Mouse (Mus musculus) liver, embryonic 16.5 days (tissue): ENCODE results near the gene Rnf5. TPM values are rescaled to one million over a fixed set of nuclear protein-coding genes. Genes with fewer than 3 reads are reported as not detected.

ENCODE experiments used
- ATAC-seq: fragments of 200-750 bp; cut with Nextera tagmentation; 2 replicates; pipeline ENCODE4 v1.8.0; 2017; ENCODE audit warnings: low read depth, mild to moderate bottlenecking, moderate number of reproducible peaks, moderate library complexity
- H3K27ac ChIP-seq: fragments of 300-500 bp; sonication (generic); 2 replicates; pipeline ENCODE4 v1.5.1; 2014; ENCODE audit warnings: mild to moderate bottlenecking, low read length
- H3K27me3 ChIP-seq: fragments of 300-500 bp; sonication (generic); 2 replicates; pipeline ENCODE4 v1.6.1; 2014; ENCODE audit warnings: low read depth, low read length, mixed read lengths; ENCODE audit not compliant: control insufficient read depth, insufficient read depth
- H3K36me3 ChIP-seq: fragments of 300-500 bp; sonication (generic); 2 replicates; pipeline ENCODE4 v1.6.1; 2014; ENCODE audit warnings: mild to moderate bottlenecking; ENCODE audit not compliant: control insufficient read depth, insufficient read depth
- H3K4me1 ChIP-seq: fragments of 300-500 bp; sonication (generic); 2 replicates; pipeline ENCODE4 v1.6.1; 2014; ENCODE audit warnings: low read depth, low read length, mixed read lengths; ENCODE audit not compliant: control insufficient read depth
- H3K4me2 ChIP-seq: fragments of 300-500 bp; sonication (generic); 2 replicates; pipeline ENCODE4 v1.6.1; 2014; ENCODE audit warnings: low read depth, low read length, mixed read lengths
- H3K4me3 ChIP-seq: fragments of 300-500 bp; sonication (generic); 2 replicates; pipeline ENCODE4 v1.5.1; 2014; ENCODE audit warnings: low read depth, mild to moderate bottlenecking, low read length
- H3K9ac ChIP-seq: fragments of 300-500 bp; sonication (generic); 2 replicates; pipeline ENCODE4 v1.6.1; 2014; ENCODE audit warnings: low read depth, low read length
- H3K9me3 ChIP-seq: fragments of 300-500 bp; sonication (generic); replicated peaks from 2 replicates; pipeline ENCODE4 v1.6.1; 2016; ENCODE audit warnings: low read length; ENCODE audit not compliant: control insufficient read depth
- WGBS: fragments of 180-500 bp; shearing (Covaris S2); extraction: QIAGEN DNeasy Blood & Tissue Kit; methylation state at CpG from one replicate; pipeline ENCODE4 v1.1.7; 2014; ENCODE audit not compliant: insufficient replicate concordance; 5-methylcytosine and 5-hydroxymethylcytosine counted together
- polyA plus RNA-seq: library from polyadenylated mRNA; unstranded; fragments of >200 nt; fragmentation: Nextera tagmentation; extraction: Ambion mirVana; gene quantifications from 2 replicates; pipeline ENCODE4 v1.2.1, GENCODE M21; 2015

Gene Rnf5
- polyA plus RNA-seq, 1 experiment from 2014 or later: 92.4 TPM

DNA sequence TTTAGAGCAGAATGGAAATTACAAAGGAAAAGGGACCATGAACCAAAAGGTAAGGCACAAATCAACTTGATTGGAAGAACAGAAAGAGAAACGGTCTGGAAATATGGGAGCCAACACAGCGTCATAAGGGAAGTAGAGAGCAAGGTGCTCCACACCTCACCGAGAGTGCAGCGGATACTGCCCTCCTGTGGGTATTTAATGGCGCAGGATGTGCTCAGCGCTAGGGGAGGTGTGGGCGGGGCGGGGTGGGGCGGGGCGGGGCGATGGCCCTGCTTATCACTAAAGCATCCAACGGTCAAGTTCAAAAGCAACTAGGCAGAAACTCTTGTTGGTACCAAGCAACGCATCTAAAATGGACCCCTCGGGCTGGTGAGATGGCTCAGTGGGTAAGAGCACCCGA is 43.6 kb downstream of the Rnf5 start:
- Histone ChIP-seq H3K9me3 (no peaks in the 10 kb centered on the region), H3K9ac (no peak overlapping the region), H3K27ac (no peak overlapping the region), H3K27me3 (no peaks in the 10 kb centered on the region), H3K36me3 (no peaks in the 10 kb centered on the region), H3K4me3 (no peak overlapping the region), H3K4me2 (no peak overlapping the region), H3K4me1 (peaks cover 2% of the 10 kb centered on the region)
- 31% methylated on average over 15 of the region's 15 CpGs for WGBS
- ATAC-seq: 0 out of 2 replicates have a peak, but pooled peaks have one; percentile 32

DNA sequence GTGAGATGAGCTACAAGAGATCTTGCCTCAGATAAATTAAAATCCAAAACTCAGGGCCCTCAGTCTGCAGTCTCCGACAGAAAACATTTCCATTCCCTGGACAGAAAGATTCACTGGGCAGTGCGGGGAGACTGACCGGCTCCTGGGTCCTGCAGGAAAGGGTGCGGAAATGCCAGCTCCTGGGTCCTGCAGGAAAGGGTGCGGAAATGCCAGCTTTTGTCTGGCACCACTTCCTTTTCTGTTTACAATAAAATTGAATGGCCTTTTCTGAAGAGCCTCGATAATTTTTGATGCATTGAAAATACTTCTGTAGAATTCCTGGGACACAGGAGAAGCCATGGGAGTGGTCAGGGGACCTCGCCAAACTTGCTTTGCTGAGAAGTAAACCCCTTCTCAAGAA is 44.4 kb downstream of the Rnf5 start:
- Histone ChIP-seq H3K4me1 (peaks cover 2% of the 10 kb centered on the region), H3K4me3 (no peak overlapping the region), H3K36me3 (no peaks in the 10 kb centered on the region), H3K27ac (no peak overlapping the region), H3K9me3 (no peaks in the 10 kb centered on the region), H3K9ac (no peak overlapping the region), H3K4me2 (no peak overlapping the region), H3K27me3 (no peaks in the 10 kb centered on the region)
- ATAC-seq: no peak
- 73% methylated on average over 7 of the region's 7 CpGs for WGBS

DNA sequence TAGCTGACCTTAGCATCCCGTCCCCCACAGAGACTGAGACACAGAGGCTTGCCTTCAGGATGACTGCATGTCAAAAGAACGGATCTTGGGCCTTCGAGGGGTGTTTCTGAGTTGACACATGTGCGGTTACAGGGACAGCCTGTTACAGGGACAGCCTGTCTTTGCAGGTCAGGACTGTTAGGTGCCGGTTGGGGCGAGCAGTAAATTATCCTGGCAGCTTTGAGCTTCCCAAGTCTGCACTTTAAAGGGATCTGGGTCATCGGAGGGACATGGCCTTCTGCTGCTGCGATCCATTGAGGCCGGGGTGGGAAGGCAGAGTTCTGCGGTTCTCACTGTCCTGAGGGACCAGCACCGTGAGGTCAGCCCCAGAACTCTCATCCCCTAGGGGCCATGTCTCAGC is 46.1 kb downstream of the Rnf5 start:
- Histone ChIP-seq H3K36me3 (no peaks in the 10 kb centered on the region), H3K4me2 (no peak overlapping the region), H3K4me3 (no peak overlapping the region), H3K27me3 (no peaks in the 10 kb centered on the region), H3K9me3 (no peaks in the 10 kb centered on the region), H3K27ac (no peak overlapping the region), H3K9ac (no peak overlapping the region), H3K4me1 (peaks cover 2% of the 10 kb centered on the region)
- ATAC-seq: no peak
- WGBS: 54% methylated on average over 11 of the region's 11 CpGs

DNA sequence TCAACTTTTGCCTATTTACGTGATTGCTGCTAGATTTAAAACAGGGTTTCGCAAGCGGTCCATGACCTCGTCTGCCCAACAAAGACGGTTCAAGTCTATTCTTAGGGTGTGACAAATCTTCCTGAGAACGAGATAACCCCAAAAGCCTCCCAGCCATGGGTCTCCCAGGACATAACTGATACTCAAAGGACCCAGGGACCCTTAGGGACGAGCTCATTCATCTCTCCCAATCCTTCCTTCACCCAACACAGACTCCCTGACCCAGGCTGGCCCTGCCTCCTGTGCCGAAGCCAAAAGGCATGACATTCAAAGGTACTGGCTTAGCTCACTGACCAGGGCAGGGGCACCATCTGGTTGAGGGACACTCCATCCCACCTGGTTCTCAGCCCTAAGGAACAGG is 47.1 kb downstream of the Rnf5 start:
- no peak overlapping the region for H3K9ac ChIP-seq
- H3K4me2 ChIP-seq: no peak overlapping the region
- WGBS: 48% methylated on average over 8 of the region's 8 CpGs
- no peak overlapping the region for H3K27ac ChIP-seq
- ATAC-seq: no peak
- H3K4me1 ChIP-seq: peaks cover 2% of the 10 kb centered on the region; the same call in 1 of the 2 replicates
- no peak overlapping the region for H3K4me3 ChIP-seq
- no peaks in the 10 kb centered on the region for H3K36me3 ChIP-seq
- no peaks in the 10 kb centered on the region for H3K27me3 ChIP-seq
- no peaks in the 10 kb centered on the region for H3K9me3 ChIP-seq

DNA sequence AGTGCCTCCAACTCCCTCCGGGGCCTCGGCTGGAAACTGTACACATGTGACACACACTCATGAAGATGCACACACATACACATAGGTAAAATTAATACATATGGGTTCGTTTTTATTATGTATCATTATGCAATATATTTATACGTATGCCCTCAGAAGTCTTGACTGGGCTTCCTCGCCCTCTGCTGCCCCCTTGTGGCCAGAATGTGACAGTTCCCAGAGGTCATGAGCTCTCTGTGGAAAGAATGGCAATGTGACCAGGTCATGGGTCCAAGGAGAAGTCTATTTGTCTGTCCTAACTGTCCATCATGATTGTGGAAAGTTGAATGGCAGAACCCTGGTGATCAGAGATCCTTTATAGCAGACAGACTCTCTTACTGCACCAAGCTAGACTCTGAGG is 48.0 kb downstream of the Rnf5 start:
- Histone ChIP-seq H3K27me3 (no peaks in the 10 kb centered on the region), H3K4me3 (no peak overlapping the region), H3K4me1 (peaks cover 2% of the 10 kb centered on the region; the same call in 1 of the 2 replicates), H3K36me3 (no peaks in the 10 kb centered on the region), H3K9ac (no peak overlapping the region), H3K4me2 (no peak overlapping the region), H3K9me3 (no peaks in the 10 kb centered on the region), H3K27ac (no peak overlapping the region)
- WGBS: 11% methylated on average over 5 of the region's 5 CpGs
- ATAC-seq: no peak

Other genes starting within 250 kb of the Rnf5 start
- gene Btnl2, start 248.9 kb downstream of the Rnf5 start, polyA plus RNA-seq: 0.04 and 0.13 TPM in 2 replicates
- gene Btnl1, start 226.6 kb downstream of the Rnf5 start, polyA plus RNA-seq: 0.06 and 0.31 TPM in 2 replicates
- 0.12 and 0.16 TPM in 2 replicates for gene BC051142, start 204.9 kb downstream of the Rnf5 start, polyA plus RNA-seq
- 0.14 TPM in 1 of 2 replicates, not detected in the other for gene Btnl4, start 126.4 kb downstream of the Rnf5 start, polyA plus RNA-seq
- 0.17 TPM in 1 of 2 replicates, not detected in the other for gene Btnl6, start 86.3 kb downstream of the Rnf5 start, polyA plus RNA-seq
- gene Notch4, start 39.4 kb downstream of the Rnf5 start, polyA plus RNA-seq: 0.71 and 0.81 TPM in 2 replicates
- 14.4 and 15.3 TPM in 2 replicates for gene Gpsm3, start 13.9 kb downstream of the Rnf5 start, polyA plus RNA-seq
- 2.5 and 3.2 TPM in 2 replicates for gene Pbx2, start 12.4 kb downstream of the Rnf5 start, polyA plus RNA-seq
- 0.57 and 0.77 TPM in 2 replicates for gene Ager, start 5.8 kb downstream of the Rnf5 start, polyA plus RNA-seq
- 18.4 and 21.3 TPM in 2 replicates for gene Agpat1, start 572 bp upstream of the Rnf5 start, polyA plus RNA-seq
- gene Egfl8, start 12.3 kb upstream of the Rnf5 start, polyA plus RNA-seq: 0.33 and 0.51 TPM in 2 replicates
- gene Ppt2, start 24.8 kb upstream of the Rnf5 start, polyA plus RNA-seq: 11.4 and 13.8 TPM in 2 replicates
- gene Prrt1, start 25.8 kb upstream of the Rnf5 start, polyA plus RNA-seq: not detected in 2 replicates
- 3.7 and 4.6 TPM in 2 replicates for gene Fkbpl, start 41.1 kb upstream of the Rnf5 start, polyA plus RNA-seq
- 17.7 and 17.8 TPM in 2 replicates for gene Atf6b, start 43.5 kb upstream of the Rnf5 start, polyA plus RNA-seq
- gene Tnxb, start 66.8 kb upstream of the Rnf5 start, polyA plus RNA-seq: 0.20 and 0.27 TPM in 2 replicates
- gene C4b, start 140.2 kb upstream of the Rnf5 start, polyA plus RNA-seq: 19.6 and 26.6 TPM in 2 replicates
- 0.70 and 4.9 TPM in 2 replicates for gene Cyp21a1, start 200.9 kb upstream of the Rnf5 start, polyA plus RNA-seq
- 10.7 and 11.7 TPM in 2 replicates for gene Stk19, start 233.3 kb upstream of the Rnf5 start, polyA plus RNA-seq
- 25.6 and 27.6 TPM in 2 replicates for gene Dxo, start 233.3 kb upstream of the Rnf5 start, polyA plus RNA-seq
- 24.8 and 27.3 TPM in 2 replicates for gene Skiv2l, start 246.5 kb upstream of the Rnf5 start, polyA plus RNA-seq
- 41.4 and 42.3 TPM in 2 replicates for gene Nelfe, start 246.7 kb upstream of the Rnf5 start, polyA plus RNA-seq